Mouse (Mus musculus) G1E-ER4 (cell line): ENCODE results near the gene Thumpd3. TPM values are rescaled to one million over a fixed set of nuclear protein-coding genes. Genes with fewer than 3 reads are reported as not detected.

Source experiments
- GATA1 ChIP-seq: IDR thresholded peaks from one replicate; pipeline ENCODE4 v1.8.0; 2012; ENCODE audit warnings: low read length, inconsistent platforms
- polyA plus RNA-seq: library from polyadenylated mRNA; stranded (reverse); fragments of >175 nt; gene quantifications from 2 replicates; pipeline ENCODE4 v1.2.3, GENCODE M21; 2012

Thumpd3 gene
- 3.9 and 4.7 TPM in 2 replicates for polyA plus RNA-seq

DNA sequence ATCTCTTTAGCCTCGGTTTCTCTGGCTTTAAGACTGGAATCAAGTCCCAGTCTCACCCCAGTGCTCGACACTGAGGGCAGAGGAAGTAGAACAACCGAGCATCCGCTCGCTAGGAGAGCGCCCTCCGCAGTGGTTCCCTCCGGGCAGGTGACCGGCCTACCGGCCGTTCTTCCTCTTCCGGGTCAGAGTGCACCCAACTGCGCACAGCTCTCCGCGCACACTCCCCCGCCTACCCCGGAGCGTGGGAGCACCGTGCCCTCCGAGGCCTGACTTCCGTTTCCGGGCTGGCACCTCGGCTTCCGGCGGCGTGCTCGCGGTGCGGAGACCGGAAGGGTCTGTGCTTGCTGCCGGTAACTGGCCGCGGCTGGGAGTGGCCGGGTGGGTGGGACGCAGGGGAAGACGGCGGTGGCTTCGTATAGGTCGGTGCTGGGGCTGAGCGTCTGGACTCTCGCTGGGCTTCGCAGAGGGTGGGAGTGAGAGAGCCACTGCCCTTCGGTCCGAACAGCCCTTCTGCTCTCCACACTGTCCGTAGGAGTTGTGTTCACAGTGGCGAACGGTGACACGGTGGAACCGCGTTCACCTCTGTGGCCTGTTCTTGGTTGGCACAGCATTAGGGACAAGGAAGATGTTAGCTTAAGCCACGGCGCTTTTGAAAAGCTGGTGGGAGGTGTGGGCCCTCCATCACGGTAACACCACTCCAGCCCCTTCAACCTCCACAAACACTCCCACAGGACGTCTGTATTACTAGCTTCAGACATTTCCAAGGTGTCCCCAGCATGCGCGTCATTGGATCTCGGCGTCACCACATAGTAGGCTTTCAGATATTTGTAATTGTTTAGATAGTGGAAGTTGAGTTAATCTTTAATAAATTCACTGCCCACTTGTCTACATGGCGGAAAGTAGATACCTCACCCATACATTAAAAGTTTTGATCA, at the start of gene Thumpd3:
Gene Thumpd3, plus strand, starts transcription at position 185 of the 935 bp plus-strand sequence.
- no peak for TF ChIP-seq GATA1

DNA sequence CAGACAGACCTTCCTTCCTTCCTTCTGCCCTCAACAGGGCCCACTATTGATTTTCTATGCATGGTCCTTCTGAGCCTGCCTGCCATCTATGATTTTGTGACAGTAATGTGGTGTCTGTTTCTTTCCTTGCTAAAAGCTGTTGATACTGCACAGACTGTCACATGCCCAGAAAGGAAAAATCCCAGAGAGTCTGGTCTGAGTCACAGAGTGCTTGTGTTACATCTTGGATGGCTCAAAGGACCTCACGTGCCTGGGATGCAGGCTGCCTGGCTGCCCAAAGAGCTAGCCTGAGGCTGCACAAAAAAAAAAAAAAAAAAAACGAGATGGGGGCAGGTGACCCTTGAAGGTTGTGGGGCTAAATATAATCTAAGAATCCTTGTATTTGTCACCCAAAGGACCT, 46.8 kb upstream of the Thumpd3 start:
- no peak for TF ChIP-seq GATA1

DNA sequence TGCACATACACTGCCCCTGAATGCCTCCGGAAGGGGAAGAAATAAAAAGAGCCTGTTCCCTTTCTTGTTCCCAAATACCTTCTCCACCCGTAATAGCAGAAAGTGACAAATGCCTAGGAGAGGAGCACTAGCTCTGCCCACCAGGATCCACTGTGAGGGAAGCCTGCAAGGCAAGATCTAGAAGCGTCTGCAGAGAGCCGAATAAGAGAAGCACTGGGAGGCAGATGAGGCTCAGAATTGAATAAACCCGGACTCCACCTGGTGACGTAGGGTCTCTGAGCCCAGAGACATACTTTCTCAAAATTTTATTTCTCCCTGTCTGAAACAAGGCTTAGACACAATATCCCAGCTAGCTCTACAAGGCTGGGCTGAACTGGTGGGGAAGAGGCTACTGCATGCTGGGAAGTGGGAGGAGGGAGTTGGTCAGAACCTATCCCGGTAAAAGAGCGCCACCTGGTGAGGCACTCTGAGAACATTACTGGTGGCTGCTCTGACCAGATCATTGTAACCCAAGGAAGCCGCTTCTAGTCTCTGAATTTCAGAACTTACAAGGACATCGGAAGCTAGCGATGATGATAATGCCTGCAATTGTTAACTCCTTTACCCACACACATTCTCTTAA, 45.2 kb upstream of the Thumpd3 start:
- no peak for TF ChIP-seq GATA1

DNA sequence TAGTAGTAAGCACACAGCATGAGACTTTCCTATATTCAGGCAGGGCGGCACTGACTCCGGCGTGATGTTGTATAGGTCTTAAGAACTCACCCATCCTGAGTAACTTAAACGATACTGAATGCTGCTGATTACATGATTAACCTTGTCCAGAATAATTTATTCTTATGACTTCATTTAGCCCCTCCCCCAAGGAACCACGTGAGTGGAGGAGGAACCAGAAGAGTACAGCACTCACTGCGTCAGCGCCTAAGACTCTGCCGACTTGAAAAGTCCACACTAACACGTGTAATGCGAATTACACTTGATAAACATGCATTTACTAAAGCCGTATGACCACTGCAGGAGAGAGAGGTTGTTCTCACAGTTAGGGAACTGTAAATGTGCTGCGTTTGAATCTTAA, 44.3 kb upstream of the Thumpd3 start:
- TF ChIP-seq GATA1, result no peak

DNA sequence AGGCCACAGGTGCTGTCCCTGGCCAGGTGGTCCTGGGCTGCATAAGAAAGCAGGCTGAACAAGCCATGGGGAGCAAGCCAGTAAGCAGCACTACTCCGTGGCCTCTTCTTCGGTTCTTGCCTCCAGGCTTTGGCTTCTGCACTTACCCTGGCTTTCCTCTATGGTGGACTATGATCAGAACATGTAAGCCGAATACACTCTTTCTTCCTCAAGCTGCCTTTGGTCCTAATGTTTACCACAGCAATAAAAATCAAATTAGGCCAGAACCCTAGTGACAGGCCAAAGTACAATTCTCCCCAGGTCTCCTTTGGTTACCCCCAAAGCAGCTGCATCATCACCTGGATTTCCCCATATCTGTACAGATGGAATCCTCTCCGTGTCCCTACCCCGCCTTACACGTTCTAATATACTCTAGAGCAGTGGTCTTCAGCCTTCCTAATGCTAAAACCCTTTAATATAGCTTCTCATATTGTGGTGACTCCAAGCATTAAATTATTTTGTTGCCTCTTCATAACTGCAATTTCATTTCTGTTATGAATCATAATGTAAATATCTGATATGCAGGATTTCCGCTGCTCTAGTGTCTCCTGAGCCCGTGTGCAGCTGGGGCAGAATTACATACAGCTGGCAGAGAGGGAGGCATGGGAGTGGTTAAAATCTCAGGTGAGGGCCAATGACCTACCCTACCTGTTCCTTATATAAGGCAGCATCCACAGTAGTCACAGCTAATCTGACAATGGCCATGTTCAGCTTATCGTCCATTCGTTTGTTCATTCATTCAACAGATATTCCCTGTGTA, 42.5 kb upstream of the Thumpd3 start:
- no peak for TF ChIP-seq GATA1

DNA sequence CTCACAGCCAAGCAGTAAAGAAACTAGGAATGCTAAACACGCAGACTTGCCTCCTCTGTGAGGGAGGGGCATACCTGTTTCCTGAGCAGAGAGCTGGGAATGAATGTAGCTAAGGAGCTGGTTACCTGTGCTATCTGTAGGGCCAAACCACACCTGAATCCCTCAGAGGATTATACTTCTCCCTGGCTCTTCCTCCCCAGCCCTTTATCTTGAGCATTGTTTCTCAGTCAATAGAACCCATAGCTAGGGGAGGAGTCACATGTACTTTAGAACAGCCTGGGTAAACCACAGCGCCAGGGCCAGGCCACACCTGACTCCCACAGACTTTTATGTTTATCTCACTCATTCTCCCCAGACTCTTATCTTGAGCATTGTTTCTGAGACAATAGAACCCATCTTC, 39.2 kb upstream of the Thumpd3 start:
- no peak for TF ChIP-seq GATA1

DNA sequence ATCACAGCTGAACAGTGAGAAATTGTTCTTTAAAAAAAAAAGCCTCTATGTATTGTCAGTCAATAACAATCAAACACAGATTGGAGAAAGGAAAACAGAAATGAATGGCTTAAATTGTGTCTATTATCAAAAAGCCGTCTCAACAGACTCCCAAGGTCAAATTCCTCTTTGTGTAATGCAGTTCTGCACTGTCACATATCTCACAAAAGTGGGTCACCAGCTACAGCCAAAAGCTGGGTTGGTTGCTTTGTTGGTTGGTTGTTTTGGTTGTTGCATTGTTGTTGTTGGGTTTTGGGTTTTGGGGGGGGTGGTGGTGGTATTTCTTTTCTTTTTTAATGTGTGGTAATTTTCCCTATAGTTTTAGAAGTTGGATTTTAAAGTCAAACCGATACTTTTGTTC, 34.1 kb upstream of the Thumpd3 start:
- no peak for TF ChIP-seq GATA1

DNA sequence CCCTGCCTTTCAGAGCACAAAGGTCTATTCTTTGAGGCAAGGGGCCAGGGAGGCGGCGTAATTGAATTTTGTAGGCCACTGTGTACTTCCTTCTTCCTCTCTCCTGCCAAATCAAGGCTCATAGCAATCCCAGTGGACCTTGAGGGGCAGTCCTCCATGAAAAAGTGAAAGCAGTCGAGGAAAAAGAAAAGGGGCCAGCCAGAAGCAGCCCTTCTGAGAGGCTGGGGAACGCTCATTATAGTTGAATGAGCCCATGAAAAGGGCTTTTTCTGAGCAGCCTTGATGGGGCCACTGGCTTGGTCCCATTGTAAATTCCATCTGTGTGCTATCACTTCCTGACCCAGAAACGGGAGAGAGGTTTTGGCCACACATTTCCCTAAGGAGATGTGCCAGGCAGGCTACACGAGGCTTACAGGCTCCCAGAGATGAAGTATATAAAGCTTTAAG, 33.5 kb upstream of the Thumpd3 start:
- no peak for TF ChIP-seq GATA1

DNA sequence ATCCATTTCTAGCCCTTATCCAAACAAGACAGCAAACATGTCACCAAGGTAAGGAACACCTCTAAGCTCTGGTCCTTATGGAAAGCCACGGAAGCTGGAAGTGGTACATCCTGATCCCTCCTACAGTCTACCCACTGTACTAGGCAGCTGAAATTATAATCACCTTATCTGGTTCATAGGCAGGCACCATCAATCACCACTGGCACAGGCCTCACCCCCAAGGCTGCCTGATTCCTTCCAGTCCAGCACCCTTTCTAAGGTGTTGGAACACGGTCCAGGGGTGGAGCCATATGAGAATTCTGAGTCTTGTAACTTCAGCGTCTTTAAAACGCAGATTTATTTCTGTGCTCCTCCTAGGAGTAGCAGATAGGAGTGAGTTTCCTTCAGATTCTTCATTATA, 32.5 kb upstream of the Thumpd3 start:
- TF ChIP-seq GATA1, result no peak

DNA sequence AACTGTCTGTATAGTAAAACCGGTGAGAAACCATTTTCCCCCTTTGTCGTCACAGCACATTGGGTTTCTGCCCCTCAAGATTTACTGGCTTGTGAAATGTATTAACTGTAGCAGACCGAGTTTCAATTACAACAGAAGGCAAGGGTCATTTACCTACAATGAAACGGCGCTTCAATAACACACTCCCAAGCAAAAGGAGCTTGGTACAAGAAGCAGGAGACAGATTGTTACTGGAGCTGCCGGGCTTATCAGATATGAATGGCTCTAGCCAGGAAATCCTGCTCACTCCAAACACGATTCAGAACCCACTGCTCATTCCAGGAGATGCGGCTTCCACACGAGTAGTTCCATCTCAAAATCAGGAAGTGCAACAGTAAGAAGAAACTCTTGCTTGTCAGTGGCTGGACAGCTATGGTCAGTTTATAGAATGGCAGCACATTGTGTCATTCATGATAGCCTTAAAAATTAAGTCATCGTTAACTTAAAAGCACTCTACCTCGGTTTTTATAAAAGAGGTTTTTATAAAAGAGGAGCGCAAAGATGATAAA, 28.5 kb upstream of the Thumpd3 start:
- TF ChIP-seq GATA1, result no peak

DNA sequence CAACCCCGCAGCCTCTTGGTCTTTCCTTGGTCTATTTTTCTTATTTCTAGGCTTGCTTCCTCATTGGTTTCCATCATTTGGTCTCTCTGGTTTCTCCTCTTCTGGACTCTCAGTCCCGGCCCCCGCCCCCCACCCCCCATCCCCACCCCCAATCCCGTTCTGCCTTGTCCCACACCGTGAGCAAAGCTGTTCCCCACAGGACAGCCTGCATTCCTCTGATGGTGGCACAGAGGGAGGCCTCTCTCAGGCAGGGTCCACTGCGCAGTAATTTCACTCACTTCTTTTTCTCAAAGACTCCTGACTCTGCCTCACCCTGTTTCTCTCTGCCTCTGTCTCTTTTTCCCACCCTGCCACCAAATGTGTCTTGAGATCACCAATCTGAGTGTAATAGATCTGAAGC, 27.9 kb upstream of the Thumpd3 start:
- no peak for TF ChIP-seq GATA1

DNA sequence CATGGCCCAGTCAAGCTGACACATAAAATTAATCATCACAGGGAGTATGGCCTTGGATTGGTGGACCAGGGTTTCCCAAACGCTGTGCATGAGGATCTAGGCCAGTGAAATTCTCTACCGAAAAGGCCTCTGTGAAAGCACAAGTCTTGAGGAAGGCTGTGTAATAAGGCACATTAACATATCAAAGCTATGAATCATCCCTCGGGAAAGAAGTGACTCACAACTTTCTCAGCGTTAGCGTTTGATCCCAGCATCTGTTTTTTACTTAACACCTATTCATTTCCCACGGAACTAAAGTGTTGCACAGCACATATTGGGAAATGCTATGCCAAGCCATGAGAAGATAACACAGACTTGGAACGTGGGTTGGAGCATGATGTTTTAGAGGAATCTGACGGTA, 21.2 kb upstream of the Thumpd3 start:
- no peak for TF ChIP-seq GATA1

DNA sequence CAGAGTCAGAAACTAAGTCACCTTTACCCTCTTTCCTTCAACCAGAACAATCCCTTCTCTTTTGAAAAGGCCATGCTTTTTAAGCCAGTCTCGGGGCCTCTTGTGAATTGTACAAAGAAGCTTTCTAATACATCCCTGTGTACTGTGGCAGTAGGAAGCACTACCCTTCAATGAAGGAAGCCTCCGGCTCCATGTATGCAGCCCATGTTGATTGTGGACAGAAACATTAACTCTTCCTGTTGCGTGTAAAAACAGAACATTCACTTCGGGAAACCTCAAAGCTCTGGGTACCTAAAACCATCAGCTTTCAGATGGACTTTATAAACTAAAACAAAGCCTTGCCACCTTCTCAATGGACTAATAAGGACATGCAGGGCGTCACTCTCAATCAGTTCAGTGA, 20.3 kb upstream of the Thumpd3 start:
- no peak for TF ChIP-seq GATA1

DNA sequence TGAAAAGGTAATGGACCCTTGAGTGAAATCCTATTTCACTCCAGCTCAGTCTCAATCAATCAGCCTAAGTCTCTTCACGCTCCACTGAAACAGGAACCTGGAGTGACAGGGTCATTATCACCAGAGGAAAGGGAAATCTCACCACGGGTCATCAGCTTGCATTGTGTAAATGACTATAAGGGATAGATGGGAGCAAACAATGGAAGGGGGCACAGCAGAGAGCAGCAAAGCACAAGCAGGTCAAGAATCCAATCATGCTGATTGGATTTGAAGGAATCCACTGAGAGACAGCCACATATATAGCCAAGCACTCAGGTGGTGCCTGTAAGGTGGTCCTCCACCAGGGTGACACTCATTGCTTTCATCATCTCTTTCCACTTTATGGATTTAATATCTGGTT, 18.6 kb upstream of the Thumpd3 start:
- no peak for TF ChIP-seq GATA1

DNA sequence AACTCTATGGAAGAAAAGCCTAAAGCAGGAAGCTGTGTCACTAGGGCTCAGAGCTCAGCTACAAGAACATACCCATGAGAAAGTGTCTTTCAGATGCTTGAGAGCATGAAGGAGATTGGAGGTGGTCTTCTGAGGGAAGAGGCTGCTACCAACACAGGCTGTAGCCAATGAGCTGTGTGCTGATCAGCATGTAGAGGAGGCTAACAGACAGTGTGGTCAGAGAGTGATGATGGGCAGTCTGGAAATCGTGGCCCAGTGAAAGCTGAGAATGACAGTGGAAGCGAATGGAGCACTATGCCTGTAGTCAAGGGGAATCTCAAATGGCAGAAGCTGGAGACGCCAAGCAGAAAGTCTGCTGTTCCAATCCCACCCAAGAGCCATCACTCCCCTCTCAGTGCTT, 17.0 kb upstream of the Thumpd3 start:
- no peak for TF ChIP-seq GATA1

DNA sequence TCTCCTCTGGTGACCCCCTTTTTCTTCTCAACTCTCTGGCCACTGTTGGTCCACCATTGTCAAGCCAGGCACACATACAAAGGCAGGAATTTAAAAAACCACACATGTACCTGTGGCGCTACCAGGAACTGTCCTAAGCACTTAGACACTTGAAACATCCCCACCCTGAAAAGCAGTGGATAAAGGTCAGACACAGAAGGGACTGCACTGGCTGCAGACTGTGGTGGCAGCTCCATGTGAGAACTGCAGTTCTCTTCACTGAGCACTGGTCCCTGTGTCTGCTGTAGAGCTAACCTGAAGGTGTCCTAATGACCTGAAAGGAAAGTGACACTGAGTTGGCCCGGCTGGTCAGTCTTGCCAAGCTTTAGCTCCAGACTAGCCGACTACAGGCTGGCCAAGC, 15.5 kb upstream of the Thumpd3 start:
- no peak for TF ChIP-seq GATA1
